Mouse (Mus musculus): ENCODE results near the gene Klhdc1. TPM values are rescaled to one million over a fixed set of nuclear protein-coding genes. Genes with fewer than 3 reads are reported as not detected.

Klhdc1 gene
- total and polyA plus RNA-seq, 3 experiments = 0.23 to 1.1 TPM; not detected in 1

GRCm38 (mm10) chr12:69306333-69306732, 65.4 kb downstream of the Klhdc1 start:
- no peak for DNase-seq (ENCODE audit: low read depth, low spot score)
- no peak overlapping the region for H3K27ac ChIP-seq (ENCODE audit: control insufficient read depth, low read depth, low read length)

DNA sequence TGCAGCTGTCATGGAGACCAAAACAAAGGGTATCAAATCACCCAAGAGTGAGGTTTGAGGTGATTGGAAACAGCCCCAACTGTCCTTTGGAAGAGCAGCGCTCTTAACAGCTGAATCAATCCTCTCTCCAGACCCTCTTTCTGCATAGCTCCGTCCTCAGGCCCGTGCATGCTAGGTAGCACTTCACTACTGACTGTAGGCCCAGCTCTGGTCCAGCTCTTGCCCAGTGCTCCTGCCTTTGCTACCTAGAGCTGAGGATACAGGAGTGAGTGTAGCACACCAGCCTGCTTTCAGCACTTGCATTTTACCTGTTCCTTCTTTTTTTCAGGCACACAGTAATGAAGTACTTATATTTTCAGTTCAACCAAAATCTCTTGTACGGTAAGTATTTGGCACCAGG, 68.7 kb downstream of the Klhdc1 start:
- DNase-seq (ENCODE audit: low read depth, low spot score) = no peak
- Histone ChIP-seq H3K79me2 (ENCODE audit: control insufficient read depth, insufficient read depth, low read length, poor library complexity) (no peaks in the 10 kb centered on the region), H3K27me3 (ENCODE audit: control insufficient read depth in 1 of 2, insufficient read depth in 2 of 2, low read length in 2 of 2) (no peaks in the 10 kb centered on the region), H3K9me3 (replicated peaks; ENCODE audit: insufficient read depth, low read length) (no peaks in the 10 kb centered on the region), H3K27ac (ENCODE audit: control insufficient read depth, low read depth, low read length) (no peak overlapping the region), H3K4me1 (ENCODE audit: control insufficient read depth in 1 of 2, insufficient read depth in 2 of 2, low read length in 2 of 2) (no peaks in the 10 kb centered on the region), H3K9ac (ENCODE audit: control insufficient read depth, low read depth, low read length, poor library complexity, severe bottlenecking) (no peak overlapping the region), H3K4me3 (ENCODE audit: control insufficient read depth in 1 of 2, insufficient read depth in 1 of 2, low read depth in 2 of 2, low read length in 2 of 2) (no peak overlapping the region), H3K36me3 (ENCODE audit: control insufficient read depth in 1 of 2, insufficient read depth in 2 of 2, low read length in 2 of 2) (peaks cover 0 to 17% of the 10 kb centered on the region in 2 experiments; a peak in 2 of 4 replicates)
- no peak for TF ChIP-seq GATA1 (IDR thresholded peaks at IDR 0.05; ENCODE audit: low read depth, low read length)
- no peak for TF ChIP-seq USF1 (IDR thresholded peaks at IDR 0.05; ENCODE audit: low read depth, low read length)
- no peak for TF ChIP-seq POLR2AphosphoS5 (IDR thresholded peaks at IDR 0.05; ENCODE audit: borderline replicate concordance, low read depth, low read length)
- TF ChIP-seq CHD1 (IDR thresholded peaks at IDR 0.05; ENCODE audit: low read depth, low read length) = no peak
- TF ChIP-seq USF2 (IDR thresholded peaks at IDR 0.05; ENCODE audit: borderline replicate concordance in 1 of 2, insufficient read depth in 1 of 2, low read depth in 1 of 2, low read length in 2 of 2) = no peak
- TF ChIP-seq POLR2A (IDR thresholded peaks at IDR 0.05; ENCODE audit: control insufficient read depth in 1 of 2, insufficient read depth in 1 of 2, low read depth in 1 of 2, low read length in 2 of 2, poor library complexity in 1 of 2) = no peak
- TF ChIP-seq E2F4 (IDR thresholded peaks at IDR 0.05; ENCODE audit: borderline replicate concordance, low read depth, low read length) = no peak
- TF ChIP-seq MEF2A (IDR thresholded peaks at IDR 0.05; ENCODE audit: extremely low read depth, insufficient replicate concordance, low read depth, low read length, poor library complexity, severe bottlenecking) = no peak
- no peak for TF ChIP-seq KAT2A (conservative IDR thresholded peaks at IDR 0.05; ENCODE audit: low read depth, low read length)
- TF ChIP-seq NELFE (IDR thresholded peaks at IDR 0.05; ENCODE audit: low read depth, low read length) = no peak
- no peak for TF ChIP-seq ZNF384 (IDR thresholded peaks at IDR 0.05; ENCODE audit: low read depth, low read length)

More at GRCm38 (mm10) chr12:69306333-69306732, 65.4 kb downstream of the Klhdc1 start:
- H3K36me3 ChIP-seq (ENCODE audit: control insufficient read depth in 1 of 2, insufficient read depth in 2 of 2, low read length in 2 of 2) = peaks cover 0 to 17% of the 10 kb centered on the region in 2 experiments; a peak in 2 of 4 replicates
- H3K9ac ChIP-seq (ENCODE audit: control insufficient read depth, low read depth, low read length, poor library complexity, severe bottlenecking) = no peak overlapping the region
- no peaks in the 10 kb centered on the region for H3K9me3 ChIP-seq (replicated peaks; ENCODE audit: insufficient read depth, low read length)
- TF ChIP-seq MAZ (IDR thresholded peaks at IDR 0.05; ENCODE audit: low read depth, low read length) = no peak
- TF ChIP-seq ZNF384 (IDR thresholded peaks at IDR 0.05; ENCODE audit: low read depth, low read length) = no peak
- no peak for TF ChIP-seq ETS1 (IDR thresholded peaks at IDR 0.05; ENCODE audit: low read depth, low read length)
- TF ChIP-seq USF2 (IDR thresholded peaks at IDR 0.05; ENCODE audit: borderline replicate concordance in 1 of 2, insufficient read depth in 1 of 2, low read depth in 1 of 2, low read length in 2 of 2) = no peak
- no peak for TF ChIP-seq CTCF (IDR thresholded peaks at IDR 0.05 in 2 of 3, conservative IDR thresholded peaks at IDR 0.05 in 1 of 3; ENCODE audit: control insufficient read depth in 1 of 3, insufficient read depth in 1 of 3, low read depth in 2 of 3, low read length in 3 of 3, poor library complexity in 1 of 3, severe bottlenecking in 1 of 3)
- no peak for TF ChIP-seq BHLHE40 (IDR thresholded peaks at IDR 0.05; ENCODE audit: borderline replicate concordance, low read depth, low read length)
- TF ChIP-seq ZC3H11A (IDR thresholded peaks at IDR 0.05; ENCODE audit: low read depth, low read length) = no peak
- no peak for TF ChIP-seq MXI1 (IDR thresholded peaks at IDR 0.05; ENCODE audit: low read depth, low read length)
- no peak for TF ChIP-seq JUND (IDR thresholded peaks at IDR 0.05; ENCODE audit: low read depth, low read length)
- TF ChIP-seq NELFE (IDR thresholded peaks at IDR 0.05; ENCODE audit: low read depth, low read length) = no peak
- no peak for TF ChIP-seq CHD2 (IDR thresholded peaks at IDR 0.05; ENCODE audit: low read length)
- TF ChIP-seq KAT2A (conservative IDR thresholded peaks at IDR 0.05; ENCODE audit: low read depth, low read length) = no peak
- TF ChIP-seq POLR2AphosphoS2 (IDR thresholded peaks at IDR 0.05; ENCODE audit: low read length) = no peak
- TF ChIP-seq MAFK (IDR thresholded peaks at IDR 0.05; ENCODE audit: borderline replicate concordance, low read depth, low read length) = no peak
- no peak for TF ChIP-seq MYC (IDR thresholded peaks at IDR 0.05; ENCODE audit: low read depth, low read length)
- TF ChIP-seq ZMIZ1 (IDR thresholded peaks at IDR 0.05; ENCODE audit: low read depth, low read length) = no peak
- no peak for TF ChIP-seq SIN3A (IDR thresholded peaks at IDR 0.05; ENCODE audit: low read length)
- H3K27me3 ChIP-seq (ENCODE audit: control insufficient read depth in 1 of 2, insufficient read depth in 2 of 2, low read length in 2 of 2) = no peaks in the 10 kb centered on the region
- H3K4me3 ChIP-seq (ENCODE audit: control insufficient read depth in 1 of 2, insufficient read depth in 1 of 2, low read depth in 2 of 2, low read length in 2 of 2) = no peak overlapping the region
- H3K79me2 ChIP-seq (ENCODE audit: control insufficient read depth, insufficient read depth, low read length, poor library complexity) = no peaks in the 10 kb centered on the region
- H3K4me1 ChIP-seq (ENCODE audit: control insufficient read depth in 1 of 2, insufficient read depth in 2 of 2, low read length in 2 of 2) = no peaks in the 10 kb centered on the region

Measured in MEL (cell line).